Mouse (Mus musculus) lung, postnatal 10 days (tissue): ENCODE data around the gene Eif5b.
"Not testable (repeated sequence)": the region's sequence is repeated elsewhere in the genome, so short reads cannot be mapped to it uniquely, and the experiment has no call there.

ENCODE experiments used
- DNase-seq: peaks from one replicate; pipeline ENCODE4 v3.0.0; 2021

The Eif5b gene

DNA sequence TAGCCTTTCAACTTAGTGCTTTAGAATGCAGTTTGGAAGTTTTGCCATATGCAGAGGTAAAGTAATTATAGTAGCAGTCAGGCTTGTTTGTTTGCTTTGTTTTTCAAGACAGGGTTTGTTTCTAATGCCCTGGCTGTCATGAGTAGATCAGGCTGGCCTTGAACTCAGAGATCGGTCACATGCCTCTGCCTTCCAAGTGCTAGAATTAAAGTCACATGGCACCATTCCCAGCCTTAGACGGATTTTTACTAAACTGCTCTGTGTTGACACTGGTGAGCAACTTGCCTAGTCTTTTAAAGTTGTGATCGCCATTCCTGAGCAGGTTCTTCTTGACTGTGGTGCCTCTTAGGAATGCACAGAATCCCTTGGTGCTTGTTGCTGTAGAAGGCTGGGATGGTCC is 8.9 kb downstream of the Eif5b start:
- DNase-seq, result no peak

DNA sequence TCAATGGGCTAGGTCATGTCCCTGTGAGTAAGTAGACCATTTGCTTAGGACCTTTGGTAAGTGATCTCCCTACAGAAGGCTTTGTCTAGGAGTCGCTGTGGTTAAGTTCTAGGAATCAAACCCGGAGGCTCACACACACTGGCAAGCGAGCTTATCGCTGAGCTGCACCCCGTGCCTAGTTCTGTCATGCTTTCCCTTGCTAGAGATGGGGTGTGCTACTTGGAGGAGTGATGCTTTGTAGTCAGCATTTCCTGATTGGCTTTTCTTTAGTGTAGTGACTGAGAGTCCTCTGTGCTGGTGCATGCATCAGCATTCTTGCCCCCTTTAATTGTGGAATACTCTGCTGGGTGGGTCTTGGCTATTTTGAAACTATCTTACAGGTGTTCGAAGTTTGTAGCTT is 13.8 kb downstream of the Eif5b start:
- no peak for DNase-seq

DNA sequence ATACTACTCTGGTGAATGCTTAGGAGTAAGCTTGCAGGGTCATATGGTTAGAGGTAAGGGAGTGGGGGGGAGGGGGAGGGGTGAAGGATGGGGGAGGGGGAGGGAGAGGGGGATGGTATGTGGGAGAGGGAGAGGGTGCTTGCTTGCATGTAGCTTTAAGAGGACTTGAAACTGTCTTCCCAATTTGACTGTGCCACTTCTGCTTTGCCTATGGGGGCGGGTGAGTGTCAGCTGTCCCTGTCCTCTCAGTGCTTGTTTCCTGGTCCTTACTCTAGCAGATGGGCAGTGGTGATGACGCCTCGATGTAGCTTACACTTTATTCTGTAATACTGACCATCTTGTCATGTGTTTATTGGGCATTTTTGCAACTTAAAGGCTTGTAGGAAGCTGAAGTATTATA is 14.3 kb downstream of the Eif5b start:
- no peak for DNase-seq

DNA sequence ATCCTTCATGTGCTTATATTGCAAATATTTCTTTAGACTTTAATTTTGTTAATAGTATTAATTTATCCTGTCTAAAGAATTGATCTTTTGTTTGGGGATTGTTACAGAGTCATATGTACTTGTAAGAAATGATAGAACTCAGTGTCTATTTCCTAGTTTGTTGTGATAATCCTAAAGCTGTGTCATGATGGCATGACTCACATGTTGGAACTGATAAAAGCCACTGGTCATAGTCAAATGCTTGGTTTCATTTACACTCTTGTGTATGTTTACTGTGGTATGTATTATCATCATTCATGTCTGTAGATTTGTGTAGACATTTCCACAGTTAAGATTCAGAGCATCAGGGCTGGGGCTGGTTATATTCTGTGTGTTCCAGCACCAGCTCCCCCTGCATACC is 14.7 kb downstream of the Eif5b start:
- DNase-seq, result no peak

DNA sequence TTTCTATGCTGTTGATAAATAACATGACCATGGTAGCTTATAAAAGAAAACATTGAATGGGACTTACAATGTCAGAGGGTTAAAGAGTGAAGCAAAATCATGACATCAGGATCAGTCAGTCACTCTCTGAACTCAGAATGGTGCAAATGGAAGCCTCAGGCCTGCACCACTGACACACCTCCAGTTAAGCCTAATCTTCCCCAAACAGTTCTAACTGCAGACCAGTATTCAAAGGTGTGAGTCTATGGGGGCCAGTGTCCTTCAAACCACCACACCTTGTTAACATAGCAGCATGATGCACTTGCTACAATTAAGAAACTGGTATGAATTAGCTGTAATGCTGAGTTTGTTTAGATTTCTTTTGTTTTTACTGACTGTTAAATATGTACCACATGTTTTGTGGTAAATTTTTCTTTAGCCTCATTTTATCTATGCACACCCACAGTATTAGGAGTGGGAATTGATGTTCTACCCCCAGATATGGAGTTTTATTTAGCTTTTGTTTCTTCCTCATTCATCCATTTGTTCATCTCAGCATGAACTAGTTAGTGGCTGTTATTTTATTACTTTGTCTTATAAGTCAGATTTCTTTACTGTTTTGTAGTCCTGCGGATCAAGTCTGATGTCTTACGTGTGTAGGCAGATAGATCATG is 16.9 kb downstream of the Eif5b start:
- no peak for DNase-seq

DNA sequence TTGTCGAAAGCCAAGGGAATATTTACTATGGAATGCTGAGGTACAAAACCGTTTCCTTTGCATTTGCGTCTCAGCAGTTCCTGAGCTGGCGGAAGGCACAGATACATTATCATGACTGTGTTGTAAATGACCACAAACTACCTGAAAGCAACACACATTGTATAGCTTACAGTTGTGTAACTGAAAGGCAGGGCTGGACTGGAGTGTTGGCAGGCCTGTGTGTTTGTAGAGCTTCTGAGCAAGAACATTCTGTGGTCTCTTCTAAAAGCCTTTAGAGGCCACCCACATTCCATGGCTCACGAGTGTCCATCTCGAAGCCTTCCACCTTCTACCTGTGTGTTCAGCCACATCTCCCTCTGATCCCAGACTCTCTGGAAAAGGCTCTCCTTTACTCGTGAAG is 29.5 kb downstream of the Eif5b start:
- DNase-seq, result no peak

DNA sequence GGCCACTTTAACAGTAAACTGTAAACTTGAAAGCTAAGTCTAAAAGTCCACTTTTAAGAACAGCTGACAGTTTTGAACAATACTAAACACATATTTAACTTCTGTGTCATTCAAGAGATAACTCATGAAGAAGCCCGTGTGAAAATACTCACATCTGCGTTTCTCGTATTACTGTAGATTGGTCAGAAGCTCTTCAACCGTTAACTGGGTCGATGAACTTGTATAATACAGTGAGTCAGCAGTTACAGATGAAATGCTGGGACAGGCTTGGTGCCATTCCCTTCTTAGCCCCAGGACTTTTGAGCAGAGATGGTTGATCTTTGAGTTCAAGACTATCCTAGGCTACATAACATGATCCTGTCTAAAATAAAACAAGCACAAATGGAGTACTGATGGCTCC is 33.6 kb downstream of the Eif5b start:
- DNase-seq, result no peak

DNA sequence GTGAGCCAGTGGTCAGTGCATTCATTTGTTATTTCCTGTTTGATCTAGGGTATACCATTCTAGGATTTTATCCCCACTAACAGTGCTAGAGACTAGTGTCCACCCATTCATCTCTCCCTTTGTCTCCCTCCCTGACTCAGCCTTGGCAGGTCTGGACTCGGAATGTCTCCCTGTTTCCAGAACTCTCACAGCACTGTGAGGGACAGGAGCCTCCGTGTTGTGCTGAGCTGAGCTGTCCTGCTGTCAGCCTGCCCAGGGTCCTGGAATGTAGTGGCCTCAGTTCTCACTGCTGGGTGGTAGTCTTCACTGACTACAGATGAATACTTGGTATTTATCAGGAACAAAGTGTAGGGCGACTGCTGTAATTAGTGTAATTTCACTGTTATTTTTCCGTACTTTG is 37.7 kb downstream of the Eif5b start:
- no peak for DNase-seq

DNA sequence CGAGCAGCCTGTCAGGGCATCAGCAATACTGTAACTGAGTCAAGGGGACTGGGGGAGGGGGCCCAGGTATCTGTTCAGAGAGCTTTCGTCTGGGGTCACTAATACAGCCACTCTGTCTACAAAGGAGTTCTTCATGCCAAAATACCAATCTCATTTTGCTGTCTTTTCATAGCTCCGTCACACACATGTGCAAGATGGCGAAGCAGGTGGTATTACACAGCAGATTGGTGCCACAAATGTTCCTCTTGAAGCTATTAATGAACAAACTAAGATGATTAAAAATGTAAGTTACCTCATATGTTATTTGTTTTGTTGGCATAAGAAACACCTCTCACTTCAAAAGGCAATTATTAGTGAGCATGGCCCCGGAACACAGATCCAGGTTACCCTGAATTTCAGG is 39.6 kb downstream of the Eif5b start:
- no peak for DNase-seq

DNA sequence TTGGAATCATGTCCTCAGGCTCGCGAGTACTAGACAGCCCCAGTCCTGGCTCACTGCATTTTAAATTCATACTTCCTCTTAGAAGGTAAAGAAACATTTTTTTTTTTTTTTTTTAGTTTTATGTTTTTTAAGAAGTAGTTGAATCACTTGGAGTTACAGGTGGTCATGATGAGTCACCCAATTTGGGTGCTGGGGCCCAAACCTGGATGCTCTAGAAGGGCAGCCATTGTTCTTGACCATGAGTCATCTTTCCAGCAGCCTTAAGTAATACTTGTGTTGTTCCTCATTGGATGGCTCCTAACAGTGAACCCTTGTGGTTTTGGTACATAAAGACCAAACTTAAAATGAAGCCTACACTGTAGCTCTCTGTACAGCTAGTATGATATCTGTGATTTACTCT is 41.1 kb downstream of the Eif5b start:
- DNase-seq, result no peak

DNA sequence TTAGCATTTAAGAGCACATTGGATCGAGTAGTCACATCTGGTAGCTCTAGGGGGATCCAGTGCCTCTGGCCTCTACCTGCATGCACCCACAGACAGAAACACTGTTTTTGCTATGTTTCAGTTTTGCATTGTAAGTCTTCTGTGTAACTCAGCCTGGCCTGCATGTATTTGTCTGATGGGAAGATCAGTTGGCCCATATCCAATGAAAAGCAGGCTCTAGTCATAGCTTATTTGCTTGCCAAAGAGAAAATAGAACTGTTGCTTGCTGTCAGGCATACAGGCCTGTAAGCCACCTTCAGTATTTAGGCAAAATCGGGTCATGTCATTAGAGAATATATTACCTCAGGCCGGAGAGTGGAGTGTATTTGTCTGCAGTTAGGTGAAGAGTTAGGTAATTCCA is 50.3 kb downstream of the Eif5b start:
- no peak for DNase-seq

DNA sequence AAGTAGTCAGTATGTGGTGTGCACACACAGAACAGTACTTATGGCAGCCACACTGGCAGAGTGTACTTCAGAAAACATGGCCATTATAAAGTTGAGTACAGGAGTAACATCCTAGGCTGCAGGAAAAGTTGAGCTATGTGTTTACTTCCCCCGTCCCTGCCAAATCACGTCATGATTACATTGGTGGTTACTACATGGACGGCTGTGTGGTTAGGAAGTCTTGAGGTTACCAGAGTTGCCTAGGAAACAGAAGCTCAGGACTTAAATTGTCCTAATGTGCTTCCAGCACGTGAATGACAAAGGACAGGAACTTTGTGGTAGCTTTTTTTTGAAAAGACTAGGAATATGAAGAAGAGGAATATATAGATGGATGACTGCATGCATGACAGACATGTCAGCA is 51.8 kb downstream of the Eif5b start:
- peak; percentile 22 for DNase-seq

DNA sequence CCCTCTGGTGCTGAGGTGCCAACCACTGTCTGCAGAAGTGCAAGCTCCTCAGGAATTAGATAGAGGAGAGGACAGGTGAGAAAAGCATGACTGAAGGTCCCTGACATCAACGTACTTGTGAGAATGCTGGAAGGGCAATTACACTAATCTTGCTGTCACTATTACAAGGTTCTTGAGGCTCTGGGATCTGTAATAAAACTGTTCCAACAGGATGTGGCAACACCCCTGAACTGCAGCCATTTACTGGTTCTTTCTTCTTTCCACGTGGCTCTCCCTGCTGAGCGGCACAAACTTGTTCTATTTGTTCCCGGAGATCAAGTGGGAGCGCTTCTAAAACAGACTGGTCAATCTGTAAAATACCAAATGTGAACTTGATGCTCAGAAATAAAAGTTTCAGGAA is 57.4 kb downstream of the Eif5b start:
- no peak for DNase-seq

DNA sequence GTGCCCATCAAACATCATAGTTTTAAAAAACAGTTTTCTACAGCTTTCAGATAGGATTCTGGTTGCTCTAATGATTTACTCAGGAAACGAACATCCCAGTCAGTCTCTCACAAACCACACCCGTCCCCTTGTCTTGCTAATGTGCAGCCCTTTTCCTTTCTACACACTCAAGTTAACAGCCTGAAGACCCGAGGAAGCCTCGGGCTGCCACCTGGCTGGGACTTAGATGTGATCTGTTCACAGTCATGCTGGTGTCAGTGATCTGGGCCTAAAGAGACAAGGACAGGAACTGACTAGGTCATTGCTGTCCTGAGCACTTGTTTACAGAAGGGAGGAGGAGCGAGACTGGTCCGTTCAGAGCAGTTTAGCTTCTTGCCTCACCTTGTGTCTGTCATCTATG is 60.6 kb downstream of the Eif5b start:
- DNase-seq, result no peak

DNA sequence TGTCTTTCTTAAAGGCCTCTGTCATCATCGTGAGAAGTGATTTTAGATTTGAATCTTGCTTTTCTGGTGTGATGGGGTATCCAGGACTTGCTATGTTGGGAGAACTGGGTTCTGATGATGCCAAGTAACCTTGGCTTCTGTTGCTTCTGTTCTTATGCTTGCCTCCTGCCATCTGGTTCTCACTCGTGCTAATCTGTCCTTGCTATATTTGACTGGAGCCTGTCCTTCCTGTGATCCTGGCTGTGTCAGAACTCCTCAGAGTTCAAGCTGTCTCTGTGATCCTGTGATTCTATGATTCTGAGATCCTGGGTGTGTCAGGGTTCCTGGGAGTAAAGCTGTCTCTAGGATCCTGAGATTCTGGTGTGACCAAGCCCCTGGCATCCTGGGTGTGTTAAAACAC is 64.3 kb downstream of the Eif5b start:
- DNase-seq, result not testable (repeated sequence)

DNA sequence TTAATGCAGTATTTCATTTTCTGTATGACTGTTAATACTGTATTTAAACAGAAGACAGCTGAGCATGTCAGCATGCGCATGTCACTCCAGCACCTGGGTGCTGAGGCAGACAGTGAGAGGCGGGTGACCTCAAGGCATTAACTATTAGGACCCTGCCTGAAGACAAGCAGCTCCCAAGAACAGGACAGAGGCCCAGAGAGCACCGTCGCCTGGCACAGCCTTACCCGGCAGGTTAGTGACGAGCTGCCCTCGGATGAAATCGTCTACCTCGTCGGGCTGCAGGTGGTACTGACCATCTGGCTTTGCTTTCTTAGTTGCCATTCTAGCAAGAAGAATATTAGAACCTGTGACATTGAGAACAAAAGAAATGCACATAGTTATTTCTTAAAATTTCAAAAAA is 69.5 kb downstream of the Eif5b start:
- DNase-seq, result no peak

DNA sequence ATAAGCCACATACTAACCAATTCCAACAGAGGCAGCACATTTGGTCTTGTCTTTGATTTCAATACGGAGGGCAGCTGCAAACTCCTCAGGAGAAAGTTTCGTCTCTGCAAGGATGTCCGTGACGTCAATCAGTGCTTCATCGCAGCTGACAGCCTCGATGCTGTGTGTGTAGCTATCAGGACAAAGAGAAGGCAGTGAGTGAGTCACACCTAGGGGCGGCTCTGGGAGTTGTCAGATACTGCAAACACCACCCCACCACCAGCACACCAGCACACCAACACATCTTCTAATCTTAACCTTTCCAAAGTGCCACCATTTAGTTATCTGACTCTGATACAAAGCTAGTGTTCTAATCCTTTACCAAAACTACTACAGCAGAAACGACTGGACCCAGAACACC is 73.5 kb downstream of the Eif5b start:
- no peak for DNase-seq

DNA sequence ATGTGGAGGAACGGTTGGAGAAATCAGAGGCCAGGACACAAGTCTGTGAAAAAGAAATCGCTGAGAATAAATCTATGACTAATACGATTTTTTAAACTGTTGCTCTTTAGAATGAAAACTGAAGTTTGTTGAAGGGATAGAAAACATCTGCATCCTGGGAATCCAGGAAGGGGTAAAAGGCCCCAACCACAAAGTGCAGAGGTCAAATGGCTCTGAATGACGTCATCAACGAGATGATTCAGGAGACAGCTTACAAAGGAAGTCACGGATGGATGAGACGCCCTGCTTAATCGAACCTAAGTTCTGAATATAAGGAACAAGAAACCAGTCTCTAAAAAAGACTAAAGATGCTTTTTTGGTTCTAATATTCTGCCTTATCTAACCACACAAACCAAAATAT is 83.5 kb downstream of the Eif5b start:
- no peak for DNase-seq

DNA sequence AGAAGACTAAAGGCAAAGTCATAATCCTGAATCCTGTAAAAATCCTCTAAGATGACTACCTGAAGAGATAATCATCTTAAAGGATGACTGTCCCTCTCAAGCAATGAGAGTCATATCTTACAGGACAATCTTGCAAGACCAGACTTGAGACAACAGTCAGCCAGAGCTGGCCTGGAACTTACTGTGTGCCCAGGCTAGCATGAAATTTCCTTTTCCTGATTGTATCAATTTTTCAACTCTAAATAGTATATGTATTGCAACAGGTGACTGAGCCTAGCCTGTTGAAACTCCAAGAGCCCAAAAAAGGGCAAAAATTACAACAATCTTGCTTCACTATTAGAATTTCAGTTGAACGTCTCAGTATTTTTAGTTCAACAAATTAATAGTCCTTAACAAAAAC is 105.4 kb downstream of the Eif5b start:
- no peak for DNase-seq

DNA sequence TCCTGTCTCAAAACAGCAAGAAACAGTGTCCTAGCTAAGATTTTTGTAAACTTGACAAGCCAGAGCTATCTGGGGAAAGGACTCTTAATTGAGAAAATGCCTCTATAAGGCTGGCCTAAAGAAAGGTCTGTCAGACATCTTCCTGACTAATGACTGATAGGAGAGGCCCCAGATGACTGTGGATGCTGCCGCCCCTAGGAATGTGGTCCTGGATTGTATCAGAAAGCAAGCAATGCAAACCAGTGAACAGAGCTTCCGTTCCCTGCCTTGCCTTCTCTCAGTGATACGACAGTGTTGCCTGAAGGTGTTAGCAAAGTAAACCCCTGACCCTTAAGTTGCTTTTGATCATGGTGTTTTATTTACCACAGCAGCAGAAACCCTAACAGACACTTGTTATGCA is 106.0 kb downstream of the Eif5b start:
- no peak for DNase-seq
